Mouse (Mus musculus): Measurements from ENCODE around the gene Igfbp6.

GRCm38 (mm10) chr15:102191699-102192098 lies 47.5 kb downstream of the Igfbp6 start:
- TF ChIP-seq CTCF (IDR thresholded peaks at IDR 0.05; ENCODE audit: low read depth) (no peak), EP300 (optimal IDR thresholded peaks at IDR 0.05) (no peak)
